Mouse (Mus musculus): ENCODE results near the gene Lrrc10b. TPM values are rescaled to one million over a fixed set of nuclear protein-coding genes. Genes with fewer than 3 reads are reported as not detected.

The Lrrc10b gene
- polyA plus RNA-seq, 1 experiment from 2014 or later = 0.91 TPM

- no peaks in the 10 kb centered on the region for H3K36me3 ChIP-seq (ENCODE audit: control insufficient read depth, insufficient read depth, low read length)
- 10% methylated on average over 13 of the region's 13 CpGs for WGBS
- H3K4me3 ChIP-seq (ENCODE audit: low read length) = no peak overlapping the region
- peaks cover 61% of the 10 kb centered on the region for H3K4me1 ChIP-seq (ENCODE audit: control insufficient read depth, insufficient read depth, low read length)
- H3K9ac ChIP-seq (ENCODE audit: low read depth, low read length) = peak overlapping the region; percentile 40; the same call in 1 of the 2 replicates
- H3K27ac ChIP-seq (ENCODE audit: low read depth, low read length) = peak overlapping the region; percentile 62
- H3K27me3 ChIP-seq (ENCODE audit: control insufficient read depth, insufficient read depth, low read length) = 0 out of 2 replicates have a peak, but pooled peaks cover 5% of the 10 kb centered on the region
- H3K4me2 ChIP-seq (replicated peaks; ENCODE audit: low read depth, low read length) = peak overlapping the region; percentile 32
- no peaks in the 10 kb centered on the region for H3K9me3 ChIP-seq (ENCODE audit: control insufficient read depth, low read length)
- ATAC-seq (ENCODE audit: low FRiP score, low TSS enrichment) = peak; percentile 54
These were observed 31.6 kb downstream of the Lrrc10b start for GRCm38 (mm10) chr19:10425484-10426270.

DNA sequence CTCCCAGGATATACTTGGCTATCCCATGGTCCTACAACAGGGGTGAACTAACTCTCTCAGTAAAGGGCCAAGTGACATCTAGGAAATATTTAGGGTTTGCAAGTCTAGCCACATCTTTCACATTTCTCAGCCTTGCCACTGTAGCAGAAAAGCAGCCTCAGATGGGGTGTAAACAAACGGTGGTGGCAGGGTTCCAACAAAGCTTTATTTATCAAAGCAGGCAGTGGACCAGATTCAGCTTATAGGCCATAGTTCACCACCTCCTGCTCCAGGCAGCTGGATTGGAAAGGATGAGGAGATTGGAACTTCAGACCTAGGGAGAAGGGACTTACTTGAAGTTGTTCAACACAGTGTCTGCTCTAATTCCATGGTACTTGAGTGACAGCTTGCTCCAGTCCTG, 32.5 kb downstream of the Lrrc10b start:
- H3K27ac ChIP-seq (ENCODE audit: low read depth, low read length) = no peak overlapping the region
- H3K36me3 ChIP-seq (ENCODE audit: control insufficient read depth, insufficient read depth, low read length) = no peaks in the 10 kb centered on the region
- 41% methylated on average over 1 of the region's 1 CpGs for WGBS
- no peak overlapping the region for H3K9ac ChIP-seq (ENCODE audit: low read depth, low read length)
- H3K4me1 ChIP-seq (ENCODE audit: control insufficient read depth, insufficient read depth, low read length) = peaks cover 61% of the 10 kb centered on the region
- 0 out of 2 replicates have a peak, but pooled peaks cover 5% of the 10 kb centered on the region for H3K27me3 ChIP-seq (ENCODE audit: control insufficient read depth, insufficient read depth, low read length)
- no peak overlapping the region for H3K4me3 ChIP-seq (ENCODE audit: low read length)
- H3K4me2 ChIP-seq (replicated peaks; ENCODE audit: low read depth, low read length) = no peak overlapping the region
- no peaks in the 10 kb centered on the region for H3K9me3 ChIP-seq (ENCODE audit: control insufficient read depth, low read length)
- ATAC-seq (ENCODE audit: low FRiP score, low TSS enrichment) = no peak

DNA sequence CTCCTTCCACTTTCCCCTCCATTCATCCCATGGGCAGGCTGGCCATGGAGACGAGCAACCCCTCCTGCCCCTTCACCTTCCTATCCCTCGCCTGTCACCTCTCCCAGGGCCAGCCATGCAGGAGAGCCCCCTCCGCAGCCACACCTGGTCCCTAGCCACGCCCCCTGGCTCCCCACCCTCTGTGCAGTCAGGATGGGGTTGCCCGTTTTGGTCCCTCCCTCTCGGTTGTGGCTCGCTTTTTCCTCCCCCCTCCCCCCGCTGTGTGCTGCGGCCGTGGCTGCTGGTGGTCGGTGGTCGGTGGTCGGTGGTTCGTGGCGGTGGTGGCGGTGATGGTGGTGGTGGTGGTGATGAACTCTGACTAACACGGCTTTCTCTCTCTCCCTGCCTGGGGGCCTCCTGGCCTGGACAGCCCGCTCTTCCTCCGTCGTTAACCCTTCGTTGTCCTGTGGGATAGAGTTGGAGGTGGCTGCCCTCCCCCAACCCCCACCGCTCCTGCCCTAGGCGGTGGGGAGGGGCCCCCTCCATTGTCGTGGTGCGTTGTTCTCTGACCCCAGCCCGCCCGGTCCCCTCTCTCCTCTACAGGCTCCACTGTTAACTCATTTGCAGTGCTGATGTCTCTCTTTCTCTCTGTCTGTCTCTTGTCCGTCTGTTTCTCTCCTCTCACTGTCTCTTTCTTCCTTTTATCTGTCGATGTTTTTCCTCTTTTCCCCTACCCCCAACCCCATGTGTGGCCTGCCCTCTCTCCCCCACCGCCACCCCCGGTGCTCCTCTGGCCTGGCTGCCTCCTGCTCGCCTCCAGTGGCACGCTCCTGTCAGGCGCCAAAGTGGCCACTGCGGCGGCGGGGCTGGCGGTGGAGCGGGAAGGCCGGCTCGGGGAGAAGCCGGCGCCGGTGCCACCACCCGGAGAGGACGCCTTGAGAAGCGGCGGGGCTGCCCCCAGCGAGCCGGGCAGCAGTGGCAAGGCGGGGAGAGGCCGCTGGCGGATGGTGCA, 35.0 kb downstream of the Lrrc10b start:
- H3K36me3 ChIP-seq (ENCODE audit: control insufficient read depth, insufficient read depth, low read length) = no peaks in the 10 kb centered on the region
- no peaks in the 10 kb centered on the region for H3K9me3 ChIP-seq (ENCODE audit: control insufficient read depth, low read length)
- H3K4me3 ChIP-seq (ENCODE audit: low read length) = peak overlapping the region; percentile 31
- no peak overlapping the region for H3K27ac ChIP-seq (ENCODE audit: low read depth, low read length)
- peaks cover 44% of the 10 kb centered on the region for H3K4me1 ChIP-seq (ENCODE audit: control insufficient read depth, insufficient read depth, low read length)
- WGBS = 4% methylated on average over 50 of the region's 53 CpGs
- peak overlapping the region; percentile 19; the same call in 1 of the 2 replicates for H3K9ac ChIP-seq (ENCODE audit: low read depth, low read length)
- peak; percentile 13; the same call in 1 of the 2 replicates for ATAC-seq (ENCODE audit: low FRiP score, low TSS enrichment)
- H3K27me3 ChIP-seq (ENCODE audit: control insufficient read depth, insufficient read depth, low read length) = 0 out of 2 replicates have a peak, but pooled peaks cover 5% of the 10 kb centered on the region
- peak overlapping the region; percentile 57 for H3K4me2 ChIP-seq (replicated peaks; ENCODE audit: low read depth, low read length)

- no peak overlapping the region for H3K27ac ChIP-seq (ENCODE audit: low read depth, low read length)
- 68% methylated on average over 12 of the region's 12 CpGs for WGBS
- H3K4me2 ChIP-seq (replicated peaks; ENCODE audit: low read depth, low read length) = no peak overlapping the region
- H3K27me3 ChIP-seq (ENCODE audit: control insufficient read depth, insufficient read depth, low read length) = no peaks in the 10 kb centered on the region
- no peaks in the 10 kb centered on the region for H3K9me3 ChIP-seq (ENCODE audit: control insufficient read depth, low read length)
- ATAC-seq (ENCODE audit: low FRiP score, low TSS enrichment) = no peak
- no peak overlapping the region for H3K9ac ChIP-seq (ENCODE audit: low read depth, low read length)
- peaks cover 25% of the 10 kb centered on the region for H3K4me1 ChIP-seq (ENCODE audit: control insufficient read depth, insufficient read depth, low read length)
- H3K36me3 ChIP-seq (ENCODE audit: control insufficient read depth, insufficient read depth, low read length) = no peaks in the 10 kb centered on the region
- no peak overlapping the region for H3K4me3 ChIP-seq (ENCODE audit: low read length)
These were observed 39.8 kb downstream of the Lrrc10b start for GRCm38 (mm10) chr19:10417436-10417835.

DNA sequence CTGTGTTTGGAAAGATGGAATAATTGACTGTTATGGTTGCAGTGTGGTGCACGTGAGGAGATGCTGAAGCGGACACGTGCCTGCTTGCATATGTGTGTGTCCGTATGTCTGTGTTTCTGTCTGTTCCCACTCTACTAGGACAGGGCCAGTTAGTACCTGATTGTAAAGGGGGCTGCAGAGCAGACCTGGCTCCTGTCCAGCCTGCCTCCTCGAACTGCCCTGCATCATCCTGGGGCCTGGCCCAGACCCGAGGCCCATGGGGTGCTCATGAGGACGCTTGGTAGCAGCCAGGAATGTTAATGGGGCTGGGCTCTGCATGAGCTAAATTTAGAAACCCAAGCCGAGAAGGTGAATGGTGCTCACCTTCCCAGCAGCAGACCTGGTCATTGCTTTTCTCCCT, 40.4 kb downstream of the Lrrc10b start:
- ATAC-seq (ENCODE audit: low FRiP score, low TSS enrichment) = no peak
- WGBS = 61% methylated on average over 8 of the region's 8 CpGs
- no peaks in the 10 kb centered on the region for H3K36me3 ChIP-seq (ENCODE audit: control insufficient read depth, insufficient read depth, low read length)
- H3K4me2 ChIP-seq (replicated peaks; ENCODE audit: low read depth, low read length) = no peak overlapping the region
- no peaks in the 10 kb centered on the region for H3K27me3 ChIP-seq (ENCODE audit: control insufficient read depth, insufficient read depth, low read length)
- no peak overlapping the region for H3K9ac ChIP-seq (ENCODE audit: low read depth, low read length)
- no peak overlapping the region for H3K4me3 ChIP-seq (ENCODE audit: low read length)
- H3K9me3 ChIP-seq (ENCODE audit: control insufficient read depth, low read length) = no peaks in the 10 kb centered on the region
- peaks cover 21% of the 10 kb centered on the region for H3K4me1 ChIP-seq (ENCODE audit: control insufficient read depth, insufficient read depth, low read length)
- H3K27ac ChIP-seq (ENCODE audit: low read depth, low read length) = no peak overlapping the region

GRCm38 (mm10) chr19:10415508-10415907, 41.8 kb downstream of the Lrrc10b start:
- ATAC-seq (ENCODE audit: low FRiP score, low TSS enrichment) = no peak
- no peak overlapping the region for H3K9ac ChIP-seq (ENCODE audit: low read depth, low read length)
- H3K4me1 ChIP-seq (ENCODE audit: control insufficient read depth, insufficient read depth, low read length) = peaks cover 14% of the 10 kb centered on the region
- no peak overlapping the region for H3K4me2 ChIP-seq (replicated peaks; ENCODE audit: low read depth, low read length)
- no peaks in the 10 kb centered on the region for H3K36me3 ChIP-seq (ENCODE audit: control insufficient read depth, insufficient read depth, low read length)
- H3K9me3 ChIP-seq (ENCODE audit: control insufficient read depth, low read length) = no peaks in the 10 kb centered on the region
- 77% methylated on average over 5 of the region's 5 CpGs for WGBS
- no peaks in the 10 kb centered on the region for H3K27me3 ChIP-seq (ENCODE audit: control insufficient read depth, insufficient read depth, low read length)
- H3K27ac ChIP-seq (ENCODE audit: low read depth, low read length) = no peak overlapping the region
- no peak overlapping the region for H3K4me3 ChIP-seq (ENCODE audit: low read length)

DNA sequence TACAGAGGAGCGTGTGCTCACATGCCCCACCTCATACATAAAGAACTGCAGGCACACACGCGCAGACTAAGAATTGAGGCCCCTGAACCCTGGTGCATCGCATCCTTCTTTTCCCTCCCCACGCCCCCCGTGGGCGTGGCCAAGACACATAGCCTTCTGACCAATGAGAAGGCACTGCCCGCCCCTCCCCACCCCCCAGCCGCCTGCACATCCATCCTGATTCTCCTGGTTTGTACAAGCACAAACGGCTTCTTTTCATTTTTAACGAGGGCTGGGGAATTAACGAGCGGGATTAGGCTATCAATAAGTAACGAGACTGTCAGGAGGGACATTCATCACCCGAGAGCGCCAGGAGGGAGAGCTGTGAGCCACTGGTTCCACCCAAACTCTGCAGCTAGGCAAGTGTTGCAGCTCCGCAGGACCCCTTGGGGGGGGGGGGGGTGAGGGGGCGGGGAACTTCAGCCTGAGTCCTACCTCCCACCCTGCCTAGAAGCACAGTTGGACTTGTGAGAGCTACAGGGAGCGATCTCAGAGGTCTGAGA, 43.5 kb downstream of the Lrrc10b start:
- peaks cover 14% of the 10 kb centered on the region for H3K4me1 ChIP-seq (ENCODE audit: control insufficient read depth, insufficient read depth, low read length)
- H3K4me2 ChIP-seq (replicated peaks; ENCODE audit: low read depth, low read length) = peak overlapping the region; percentile 40
- H3K36me3 ChIP-seq (ENCODE audit: control insufficient read depth, insufficient read depth, low read length) = no peaks in the 10 kb centered on the region
- no peaks in the 10 kb centered on the region for H3K9me3 ChIP-seq (ENCODE audit: control insufficient read depth, low read length)
- 0 out of 2 replicates have a peak overlapping the region, but pooled peaks have one; percentile 7 for H3K9ac ChIP-seq (ENCODE audit: low read depth, low read length)
- no peaks in the 10 kb centered on the region for H3K27me3 ChIP-seq (ENCODE audit: control insufficient read depth, insufficient read depth, low read length)
- peak overlapping the region; percentile 22; the same call in 1 of the 2 replicates for H3K4me3 ChIP-seq (ENCODE audit: low read length)
- under 1% methylated on average over 19 of the region's 19 CpGs for WGBS
- ATAC-seq (ENCODE audit: low FRiP score, low TSS enrichment) = peak; percentile 89
- H3K27ac ChIP-seq (ENCODE audit: low read depth, low read length) = no peak overlapping the region
